Mouse (Mus musculus) megakaryocyte, embryonic 14.5 days (primary cell): ENCODE measurements around the gene Cerkl. TPM values are rescaled to one million over a fixed set of nuclear protein-coding genes. Genes with fewer than 3 reads are reported as not detected.

Source experiments
- H3K27me3 ChIP-seq: replicated peaks from 2 replicates; pipeline ENCODE3; 2012; ENCODE audit warnings: inconsistent platforms
- H3K36me3 ChIP-seq: replicated peaks from 2 replicates; pipeline ENCODE3; 2012; ENCODE audit warnings: low read length, inconsistent platforms, mixed read lengths
- H3K4me1 ChIP-seq: 2 replicates; pipeline ENCODE4 v1.6.1; 2012; ENCODE audit warnings: inconsistent platforms
- H3K4me3 ChIP-seq: replicated peaks from 2 replicates; pipeline ENCODE3; 2012; ENCODE audit warnings: moderate library complexity, mild to moderate bottlenecking, inconsistent platforms
- H3K9me3 ChIP-seq: 2 replicates; pipeline ENCODE4 v1.6.1; 2012; ENCODE audit warnings: inconsistent platforms
- FLI1 ChIP-seq: IDR thresholded peaks from 2 replicates; pipeline ENCODE4 v1.6.1; 2012; ENCODE audit warnings: low read length, inconsistent platforms, mixed read lengths
- GATA1 ChIP-seq: IDR thresholded peaks from 3 replicates; pipeline ENCODE4 v1.6.1; 2012; ENCODE audit warnings: mixed read lengths, low read length, inconsistent platforms, borderline replicate concordance
- polyA plus RNA-seq: library from polyadenylated mRNA; stranded (reverse); fragments of >175 nt; gene quantifications from 2 replicates; pipeline ENCODE4 v1.2.3, GENCODE M21; 2012; ENCODE audit warnings: low replicate concordance; ENCODE audit not compliant: insufficient read depth

The Cerkl gene
- polyA plus RNA-seq, 1 experiment: not detected

- Histone ChIP-seq H3K4me3 (no peak overlapping the region), H3K9me3 (no peaks in the 10 kb centered on the region), H3K27me3 (peaks cover 3% of the 10 kb centered on the region), H3K36me3 (no peaks in the 10 kb centered on the region), H3K4me1 (no peaks in the 10 kb centered on the region)
- TF ChIP-seq FLI1 (no peak), GATA1 (no peak)
Observed at GRCm38 (mm10) chr2:79410903-79411255, 45.7 kb downstream of the Cerkl start.

DNA sequence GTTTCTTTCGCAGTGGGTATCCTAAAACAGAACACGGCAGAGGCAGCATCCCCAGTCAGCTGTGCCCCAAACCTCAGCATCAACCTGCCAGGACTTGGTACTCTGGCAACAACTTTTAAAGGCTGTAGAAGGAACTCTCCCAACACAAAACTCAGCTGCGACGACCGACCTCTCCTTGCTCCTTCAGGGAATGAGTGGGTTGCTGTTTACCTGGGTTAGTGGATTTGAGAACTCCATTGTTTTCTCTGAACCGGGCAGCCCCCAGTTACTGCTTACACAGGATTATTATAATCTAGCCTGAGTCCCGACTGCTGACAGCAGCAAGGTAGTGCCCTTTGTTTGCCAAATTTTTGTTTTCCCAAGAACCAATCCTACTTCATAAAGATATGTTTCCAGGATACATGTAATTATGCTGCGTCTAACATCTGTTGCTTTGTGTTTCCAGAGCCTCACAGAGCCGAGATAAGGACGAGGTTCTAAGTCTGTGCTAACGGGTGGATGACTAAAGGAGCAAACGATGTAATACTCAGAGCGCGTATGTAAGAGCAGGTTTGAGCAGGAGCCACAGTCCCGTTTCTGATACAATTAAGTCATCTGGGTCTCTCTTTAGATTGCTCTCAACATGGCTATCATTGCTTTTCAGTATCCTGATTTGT lies 46.2 kb downstream of the Cerkl start:
- Histone ChIP-seq H3K4me3 (no peak overlapping the region), H3K27me3 (peaks cover 3% of the 10 kb centered on the region), H3K36me3 (no peaks in the 10 kb centered on the region), H3K9me3 (no peaks in the 10 kb centered on the region), H3K4me1 (no peaks in the 10 kb centered on the region)
- no peak for TF ChIP-seq FLI1
- TF ChIP-seq GATA1: no peak

DNA sequence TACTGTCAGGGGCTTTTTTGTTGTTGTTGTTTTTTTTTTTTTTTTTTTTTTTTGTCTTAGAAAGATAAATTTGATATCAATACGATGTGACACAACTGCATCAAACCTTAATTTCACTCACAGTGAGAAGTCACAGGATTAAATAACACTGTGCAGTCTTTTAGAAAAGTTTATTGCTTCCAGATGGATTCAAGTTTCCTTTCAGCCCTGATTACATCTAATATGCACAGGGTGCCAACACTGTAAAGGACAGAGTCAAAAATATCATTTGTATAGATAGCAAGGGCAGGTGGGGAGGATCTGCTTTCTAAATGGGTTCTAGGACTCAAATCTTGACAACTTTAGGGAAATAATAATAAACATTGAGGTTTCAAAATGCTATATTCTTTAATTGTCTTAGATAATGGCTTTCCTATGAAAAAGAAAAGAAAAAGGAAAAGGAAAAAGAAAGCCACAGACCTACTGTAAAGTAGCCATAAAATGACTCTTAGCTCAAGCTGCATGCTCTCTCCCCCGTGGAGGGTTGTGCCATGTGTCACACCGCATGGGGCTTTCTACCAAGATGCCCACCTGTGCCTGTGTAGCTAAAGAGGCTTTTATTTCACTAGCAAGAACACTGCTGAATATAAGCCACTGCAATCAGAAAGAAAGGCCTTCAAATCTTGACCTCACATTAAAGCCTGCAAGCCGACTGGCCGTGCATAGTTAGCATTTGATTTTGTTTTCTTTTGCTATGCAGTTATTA lies 50.8 kb downstream of the Cerkl start:
- no peaks in the 10 kb centered on the region for H3K9me3 ChIP-seq
- H3K4me1 ChIP-seq: no peaks in the 10 kb centered on the region
- no peak overlapping the region for H3K4me3 ChIP-seq
- TF ChIP-seq FLI1 (no peak), GATA1 (no peak)
- H3K27me3 ChIP-seq: peaks cover 2% of the 10 kb centered on the region
- H3K36me3 ChIP-seq: no peaks in the 10 kb centered on the region

DNA sequence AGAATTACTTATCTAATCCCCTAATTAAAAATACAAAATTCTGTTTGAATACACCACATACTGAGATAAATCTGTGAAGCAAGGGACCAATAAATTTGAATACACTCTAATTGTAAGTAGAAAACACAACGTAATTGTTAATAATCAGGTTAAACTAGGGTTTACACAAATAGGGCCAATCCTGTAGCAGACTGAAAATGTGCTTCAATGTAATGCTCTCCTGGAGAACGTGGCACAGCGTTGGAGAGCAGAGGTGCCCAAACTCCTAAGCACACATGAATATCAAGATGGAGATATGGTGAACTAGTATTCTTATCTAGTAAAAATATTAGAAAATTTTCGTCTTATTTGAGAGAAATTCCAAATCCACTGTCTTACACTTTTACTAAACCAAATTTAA lies 56.5 kb downstream of the Cerkl start:
- TF ChIP-seq GATA1 (no peak), FLI1 (no peak)
- Histone ChIP-seq H3K36me3 (no peaks in the 10 kb centered on the region), H3K9me3 (no peaks in the 10 kb centered on the region), H3K27me3 (peaks cover 4% of the 10 kb centered on the region), H3K4me3 (no peak overlapping the region), H3K4me1 (peaks cover 3% of the 10 kb centered on the region)

DNA sequence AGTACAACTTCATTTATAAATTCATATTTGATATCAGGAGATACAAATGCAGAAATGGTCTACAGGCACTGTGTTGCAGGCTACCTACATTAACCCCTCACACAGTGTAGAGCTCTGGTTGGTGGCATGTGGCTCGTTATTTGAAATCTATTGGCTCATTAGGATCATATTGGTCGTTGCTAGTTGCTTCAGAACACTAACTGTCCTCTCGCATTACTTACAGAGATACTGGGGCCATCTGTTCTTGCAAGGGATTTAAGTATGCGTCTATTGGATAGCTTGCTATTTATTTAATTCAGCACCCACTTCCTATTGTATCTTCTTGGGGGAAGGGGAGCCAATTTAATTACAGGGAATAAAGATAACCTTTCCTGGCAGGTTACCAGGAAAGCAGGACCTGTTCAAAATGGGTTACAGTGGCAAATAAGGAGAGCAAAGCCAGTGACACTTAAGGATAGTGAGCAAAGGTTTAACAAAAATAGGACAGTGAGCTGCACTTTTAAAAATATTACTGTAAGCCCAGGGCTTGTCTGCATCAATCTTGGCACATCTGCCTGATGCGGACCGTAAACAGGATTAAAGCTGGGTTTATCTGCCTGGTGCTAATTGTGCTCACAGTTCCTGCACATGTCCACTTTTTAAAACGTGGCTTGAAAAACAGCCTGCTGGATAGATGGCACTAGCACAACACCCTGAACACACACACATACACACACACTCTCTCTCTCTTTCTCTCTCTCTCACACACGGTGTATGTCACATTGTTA lies 57.2 kb downstream of the Cerkl start:
- TF ChIP-seq GATA1 (no peak), FLI1 (no peak)
- H3K4me3 ChIP-seq: no peak overlapping the region
- peaks cover 4% of the 10 kb centered on the region for H3K27me3 ChIP-seq
- H3K36me3 ChIP-seq: no peaks in the 10 kb centered on the region
- peaks cover 3% of the 10 kb centered on the region for H3K4me1 ChIP-seq
- no peaks in the 10 kb centered on the region for H3K9me3 ChIP-seq

- Histone ChIP-seq H3K9me3 (no peaks in the 10 kb centered on the region), H3K4me3 (no peak overlapping the region), H3K36me3 (no peaks in the 10 kb centered on the region), H3K27me3 (peaks cover 2% of the 10 kb centered on the region), H3K4me1 (peaks cover 3% of the 10 kb centered on the region)
- TF ChIP-seq FLI1 (no peak), GATA1 (no peak)
Observed at GRCm38 (mm10) chr2:79398831-79399230, 57.8 kb downstream of the Cerkl start.

DNA sequence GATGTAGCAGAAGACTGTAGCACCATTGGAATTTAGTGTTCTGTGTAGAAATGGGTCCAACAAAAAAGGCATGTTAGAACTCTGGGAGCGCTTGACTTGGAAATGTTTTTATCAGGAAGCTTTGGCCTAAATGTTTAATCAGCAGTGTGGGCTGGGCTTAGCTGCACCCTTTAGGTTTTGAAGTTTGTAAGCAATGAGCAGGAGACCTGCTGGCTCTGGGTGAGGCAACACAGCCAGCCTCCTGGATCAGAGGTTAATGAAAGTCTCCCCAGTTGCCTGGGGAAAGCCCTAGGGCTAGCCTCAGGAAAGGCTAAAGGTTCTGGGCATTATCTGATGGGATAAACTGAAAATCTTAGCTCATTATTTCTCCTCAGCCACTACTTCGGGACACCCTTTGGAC lies 58.2 kb downstream of the Cerkl start:
- no peak overlapping the region for H3K4me3 ChIP-seq
- peaks cover 2% of the 10 kb centered on the region for H3K27me3 ChIP-seq
- peaks cover 3% of the 10 kb centered on the region for H3K4me1 ChIP-seq
- TF ChIP-seq FLI1 (no peak), GATA1 (no peak)
- no peaks in the 10 kb centered on the region for H3K9me3 ChIP-seq
- no peaks in the 10 kb centered on the region for H3K36me3 ChIP-seq

DNA sequence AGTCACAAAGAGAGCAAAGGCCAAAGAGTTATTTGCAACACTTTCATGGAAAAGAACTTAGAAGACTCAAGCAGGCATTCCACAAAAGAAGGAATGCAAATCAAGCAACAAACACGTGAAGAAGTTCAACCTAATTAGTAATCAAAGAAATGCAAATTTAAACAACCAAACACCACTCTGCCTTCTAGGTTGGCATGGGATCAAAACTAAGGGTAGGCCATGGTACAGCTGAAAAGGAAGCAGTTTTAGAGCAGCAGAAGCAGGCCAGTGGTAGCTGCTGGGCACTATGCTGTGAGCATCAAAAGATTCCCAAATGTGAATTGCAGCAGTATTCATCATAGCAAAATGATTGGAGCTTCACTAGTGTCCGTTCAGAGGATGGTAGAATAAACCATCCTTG lies 59.5 kb downstream of the Cerkl start:
- TF ChIP-seq GATA1 (no peak), FLI1 (no peak)
- Histone ChIP-seq H3K4me1 (peaks cover 3% of the 10 kb centered on the region), H3K9me3 (no peaks in the 10 kb centered on the region), H3K27me3 (peaks cover 6% of the 10 kb centered on the region), H3K4me3 (no peak overlapping the region), H3K36me3 (no peaks in the 10 kb centered on the region)

GRCm38 (mm10) chr2:79379087-79380041 lies 77.2 kb downstream of the Cerkl start:
- no peaks in the 10 kb centered on the region for H3K4me1 ChIP-seq
- H3K9me3 ChIP-seq: no peaks in the 10 kb centered on the region
- no peaks in the 10 kb centered on the region for H3K36me3 ChIP-seq
- no peak for TF ChIP-seq GATA1
- TF ChIP-seq FLI1: no peak
- no peak overlapping the region for H3K4me3 ChIP-seq
- H3K27me3 ChIP-seq: peaks cover 3% of the 10 kb centered on the region
